Mouse (Mus musculus) midbrain, postnatal 0 days (tissue): ENCODE measurements around the gene Asf1b. TPM values are rescaled to one million over a fixed set of nuclear protein-coding genes. Genes with fewer than 3 reads are reported as not detected.

Experiments
- ATAC-seq: fragments of 200-750 bp; cut with Nextera tagmentation; 2 replicates; pipeline ENCODE4 v1.8.0; 2017; ENCODE audit warnings: moderate number of reproducible peaks, mild to moderate bottlenecking, moderate TSS enrichment, moderate library complexity; ENCODE audit not compliant: low FRiP score
- DNase-seq: peaks from one replicate; pipeline ENCODE4 v3.0.0-alpha.2; 2015; ENCODE audit warnings: low spot score
- H3K27ac ChIP-seq: fragments of 300-500 bp; sonication (generic); 2 replicates; pipeline ENCODE4 v1.5.1; 2014; ENCODE audit warnings: low read depth, mild to moderate bottlenecking, low read length, mixed read lengths
- H3K27me3 ChIP-seq: fragments of 300-500 bp; sonication (generic); 2 replicates; pipeline ENCODE4 v1.6.1; 2014; ENCODE audit warnings: low read length, control low read depth, mixed read lengths; ENCODE audit not compliant: insufficient read depth
- H3K36me3 ChIP-seq: fragments of 300-500 bp; sonication (generic); 2 replicates; pipeline ENCODE4 v1.6.1; 2014; ENCODE audit warnings: low read length, control low read depth, mixed read lengths; ENCODE audit not compliant: insufficient read depth
- H3K4me1 ChIP-seq: fragments of 300-500 bp; sonication (generic); 2 replicates; pipeline ENCODE4 v1.6.1; 2014; ENCODE audit warnings: mild to moderate bottlenecking, control low read depth, antibody characterized with exemption, low read length, mixed read lengths; ENCODE audit not compliant: insufficient read depth
- H3K4me2 ChIP-seq: fragments of 300-500 bp; sonication (generic); 2 replicates; pipeline ENCODE4 v1.6.1; 2014; ENCODE audit warnings: low read depth, mild to moderate bottlenecking, low read length, mixed read lengths; ENCODE audit not compliant: poor library complexity, severe bottlenecking
- H3K4me3 ChIP-seq: fragments of 300-500 bp; sonication (generic); 2 replicates; pipeline ENCODE4 v1.5.1; 2014; ENCODE audit warnings: low read depth, mild to moderate bottlenecking, low read length, moderate library complexity
- H3K9ac ChIP-seq: fragments of 300-500 bp; sonication (generic); replicated peaks from 2 replicates; pipeline ENCODE4 v1.6.1; 2014; ENCODE audit warnings: mild to moderate bottlenecking, low read length, moderate library complexity, mixed read lengths; ENCODE audit not compliant: poor library complexity, severe bottlenecking
- H3K9me3 ChIP-seq: fragments of 300-500 bp; sonication (generic); 2 replicates; pipeline ENCODE4 v1.6.1; 2016; ENCODE audit warnings: low read length, control low read depth
- CTCF ChIP-seq: IDR thresholded peaks from 2 replicates; pipeline ENCODE4 v1.5.1; 2016; ENCODE audit warnings: antibody characterized with exemption, mild to moderate bottlenecking
- WGBS: fragments of 180-500 bp; shearing (Covaris S2); extraction: QIAGEN DNeasy Blood & Tissue Kit; methylation state at CpG from one replicate; pipeline ENCODE4 v1.1.7; 2014; 5-methylcytosine and 5-hydroxymethylcytosine counted together
- polyA plus RNA-seq: library from polyadenylated mRNA; unstranded; fragments of >200 nt; fragmentation: Nextera tagmentation; extraction: Ambion mirVana; gene quantifications from 2 replicates; pipeline ENCODE4 v1.2.1, GENCODE M21; 2015
- total RNA-seq: library from RNA; depleted of rRNA; stranded (reverse); fragments of >200 nt; gene quantifications from 2 replicates; pipeline ENCODE4 v1.2.3, GENCODE M21; 2014

Gene Asf1b
- total and polyA plus RNA-seq, 2 experiments from 2014 or later = 4.3 to 20.4 TPM

DNA sequence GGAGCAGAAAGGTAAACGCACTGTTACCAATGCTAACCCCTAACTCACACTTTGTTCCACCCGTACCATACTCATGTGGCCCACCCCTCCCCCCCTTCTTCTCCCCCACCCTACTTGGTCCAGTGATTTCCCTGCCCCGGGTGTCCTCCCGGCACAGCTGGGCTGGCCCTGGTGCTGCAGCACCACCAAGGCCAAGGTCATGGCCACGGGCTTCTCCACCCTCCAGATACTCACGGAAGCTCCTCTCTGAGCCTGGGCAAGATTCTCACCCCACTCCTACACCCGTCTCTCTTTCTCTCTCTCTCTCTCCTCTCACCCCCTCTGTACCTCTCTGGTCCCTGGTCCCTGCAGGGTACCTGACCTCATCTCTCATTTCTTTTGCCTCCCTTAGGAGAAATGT lies 29.0 kb upstream of the Asf1b start:
- no peak overlapping the region for H3K27ac ChIP-seq
- no peaks in the 10 kb centered on the region for H3K9me3 ChIP-seq
- no peak for ATAC-seq
- peaks cover 88% of the 10 kb centered on the region for H3K36me3 ChIP-seq
- H3K4me1 ChIP-seq = no peaks in the 10 kb centered on the region
- no peak overlapping the region for H3K4me3 ChIP-seq
- H3K27me3 ChIP-seq = no peaks in the 10 kb centered on the region
- H3K9ac ChIP-seq = no peak overlapping the region
- no peak for DNase-seq
- no peak for TF ChIP-seq CTCF
- 68% methylated on average over 7 of the region's 7 CpGs for WGBS
- no peak overlapping the region for H3K4me2 ChIP-seq

DNA sequence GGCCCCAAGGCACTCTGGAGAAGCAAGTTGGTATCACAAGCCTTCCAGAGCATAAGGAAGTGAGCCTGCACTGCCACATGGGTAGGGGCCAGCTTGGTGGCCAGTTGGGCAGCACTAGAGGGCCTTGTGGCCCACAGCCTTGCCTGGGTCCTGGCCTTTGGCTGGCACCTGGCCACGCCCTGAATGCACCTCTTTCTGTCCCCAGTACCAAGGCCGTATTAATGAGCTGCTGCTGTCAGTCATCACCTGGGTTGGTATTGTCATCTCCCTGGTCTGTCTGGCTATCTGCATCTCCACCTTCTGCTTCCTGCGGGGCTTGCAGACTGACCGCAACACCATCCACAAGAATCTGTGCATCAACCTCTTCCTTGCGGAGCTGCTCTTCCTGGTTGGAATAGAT lies 21.1 kb upstream of the Asf1b start:
- DNase-seq = no peak
- no peaks in the 10 kb centered on the region for H3K4me1 ChIP-seq
- no peak overlapping the region for H3K27ac ChIP-seq
- no peak overlapping the region for H3K4me3 ChIP-seq
- 95% methylated on average over 5 of the region's 5 CpGs for WGBS
- H3K9me3 ChIP-seq = no peaks in the 10 kb centered on the region
- H3K36me3 ChIP-seq = peaks cover 100% of the 10 kb centered on the region
- no peaks in the 10 kb centered on the region for H3K27me3 ChIP-seq
- H3K4me2 ChIP-seq = no peak overlapping the region
- ATAC-seq = no peak
- TF ChIP-seq CTCF = no peak
- H3K9ac ChIP-seq = no peak overlapping the region

DNA sequence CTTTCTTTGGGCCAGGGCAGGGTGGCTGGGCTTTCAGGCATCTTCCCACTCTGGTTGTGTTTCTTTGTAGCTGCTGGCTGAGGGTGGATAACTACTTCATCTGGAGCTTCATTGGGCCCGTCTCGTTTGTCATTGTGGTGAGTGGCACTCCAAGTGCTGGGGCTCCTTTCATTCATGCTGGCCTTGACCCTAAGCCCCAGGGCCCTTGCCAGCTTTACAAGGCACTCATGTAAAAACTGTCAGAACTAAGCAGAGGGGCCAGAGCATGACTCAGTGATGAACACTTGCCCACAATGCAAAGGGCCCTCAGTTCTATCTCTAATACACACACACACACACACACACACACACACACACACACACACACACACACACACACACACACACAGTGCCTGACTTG lies 20.3 kb upstream of the Asf1b start:
- Histone ChIP-seq H3K4me2 (no peak overlapping the region), H3K9ac (no peak overlapping the region), H3K27me3 (no peaks in the 10 kb centered on the region), H3K27ac (no peak overlapping the region), H3K36me3 (peaks cover 95% of the 10 kb centered on the region), H3K4me1 (no peaks in the 10 kb centered on the region), H3K9me3 (no peaks in the 10 kb centered on the region), H3K4me3 (no peak overlapping the region)
- DNase-seq (no peak), ATAC-seq (no peak)
- TF ChIP-seq CTCF = no peak
- 97% methylated on average over 2 of the region's 2 CpGs for WGBS

DNA sequence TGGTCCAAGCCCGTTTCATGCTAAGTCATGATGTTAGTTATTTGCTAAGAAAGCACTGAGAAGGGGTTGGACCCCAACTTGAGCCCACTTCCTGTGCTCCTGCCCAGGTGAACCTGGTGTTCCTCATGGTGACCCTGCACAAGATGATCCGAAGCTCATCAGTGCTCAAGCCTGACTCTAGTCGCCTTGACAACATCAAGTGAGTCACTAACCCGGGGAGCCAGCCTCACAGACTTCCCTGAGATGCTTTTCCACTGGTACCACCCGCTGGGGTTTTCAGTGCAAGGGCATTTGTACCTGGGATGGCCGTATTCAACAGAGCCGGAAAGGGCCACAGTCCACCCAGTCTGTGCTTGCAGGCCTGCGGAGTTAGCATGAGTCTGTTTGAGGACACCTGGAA lies 19.9 kb upstream of the Asf1b start:
- Histone ChIP-seq H3K27ac (no peak overlapping the region), H3K4me3 (no peak overlapping the region), H3K9ac (no peak overlapping the region), H3K4me1 (no peaks in the 10 kb centered on the region), H3K9me3 (no peaks in the 10 kb centered on the region), H3K36me3 (peaks cover 94% of the 10 kb centered on the region), H3K27me3 (no peaks in the 10 kb centered on the region), H3K4me2 (no peak overlapping the region)
- 92% methylated on average over 8 of the region's 8 CpGs for whole genome bisulfite sequencing
- DNase-seq (no peak), ATAC-seq (no peak)
- no peak for TF ChIP-seq CTCF

DNA sequence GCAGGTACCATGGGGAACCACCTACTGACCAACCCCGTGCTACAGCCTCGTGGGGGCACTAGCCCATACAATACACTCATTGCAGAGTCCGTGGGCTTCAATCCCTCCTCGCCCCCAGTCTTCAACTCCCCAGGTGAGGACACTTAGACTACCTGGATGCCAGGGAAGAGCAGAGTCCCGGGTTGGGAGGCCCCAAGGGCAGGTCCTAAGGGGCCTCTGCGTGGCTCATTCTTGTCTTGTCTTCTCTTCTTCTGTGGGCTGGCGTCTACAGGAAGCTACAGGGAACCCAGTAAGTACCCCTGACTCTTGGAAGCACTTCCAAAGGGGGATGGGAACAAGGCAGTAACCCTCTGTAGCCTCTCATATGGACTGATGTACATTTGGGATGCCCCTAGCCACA lies 17.7 kb upstream of the Asf1b start:
- Histone ChIP-seq H3K27me3 (no peaks in the 10 kb centered on the region), H3K27ac (no peak overlapping the region), H3K9me3 (no peaks in the 10 kb centered on the region), H3K9ac (no peak overlapping the region), H3K4me3 (no peak overlapping the region), H3K36me3 (peaks cover 75% of the 10 kb centered on the region), H3K4me2 (no peak overlapping the region), H3K4me1 (no peaks in the 10 kb centered on the region)
- 93% methylated on average over 7 of the region's 7 CpGs for WGBS
- DNase-seq (no peak), ATAC-seq (no peak)
- TF ChIP-seq CTCF = no peak

DNA sequence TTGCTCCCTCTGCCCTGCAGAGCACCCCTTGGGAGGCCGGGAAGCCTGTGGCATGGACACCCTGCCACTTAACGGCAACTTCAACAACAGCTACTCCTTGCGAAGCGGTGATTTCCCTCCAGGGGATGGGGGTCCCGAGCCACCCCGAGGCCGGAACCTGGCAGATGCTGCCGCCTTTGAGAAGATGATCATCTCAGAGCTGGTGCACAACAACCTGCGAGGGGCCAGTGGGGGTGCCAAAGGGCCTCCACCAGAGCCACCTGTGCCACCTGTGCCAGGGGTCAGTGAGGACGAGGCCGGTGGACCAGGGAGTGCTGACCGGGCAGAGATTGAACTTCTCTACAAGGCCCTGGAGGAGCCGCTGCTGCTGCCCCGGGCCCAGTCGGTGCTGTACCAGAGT lies 17.0 kb upstream of the Asf1b start:
- DNase-seq (no peak), ATAC-seq (no peak)
- TF ChIP-seq CTCF = no peak
- Histone ChIP-seq H3K4me2 (no peak overlapping the region), H3K9ac (no peak overlapping the region), H3K4me1 (no peaks in the 10 kb centered on the region), H3K9me3 (no peaks in the 10 kb centered on the region), H3K27ac (no peak overlapping the region), H3K27me3 (no peaks in the 10 kb centered on the region), H3K36me3 (peaks cover 68% of the 10 kb centered on the region), H3K4me3 (no peak overlapping the region)
- WGBS = 91% methylated on average over 14 of the region's 15 CpGs
